Mouse (Mus musculus): ENCODE measurements at regions not wholly inside any gene's neighbourhood (a gene's known extent, or its start where the extent isn't known, plus 50 kb on each side); places are given as distances from the start of the nearest gene placed in this dataset.
"Not testable (repeated sequence)": the region's sequence is repeated elsewhere in the genome, so short reads cannot be mapped to it uniquely, and the experiment has no call there.

DNA sequence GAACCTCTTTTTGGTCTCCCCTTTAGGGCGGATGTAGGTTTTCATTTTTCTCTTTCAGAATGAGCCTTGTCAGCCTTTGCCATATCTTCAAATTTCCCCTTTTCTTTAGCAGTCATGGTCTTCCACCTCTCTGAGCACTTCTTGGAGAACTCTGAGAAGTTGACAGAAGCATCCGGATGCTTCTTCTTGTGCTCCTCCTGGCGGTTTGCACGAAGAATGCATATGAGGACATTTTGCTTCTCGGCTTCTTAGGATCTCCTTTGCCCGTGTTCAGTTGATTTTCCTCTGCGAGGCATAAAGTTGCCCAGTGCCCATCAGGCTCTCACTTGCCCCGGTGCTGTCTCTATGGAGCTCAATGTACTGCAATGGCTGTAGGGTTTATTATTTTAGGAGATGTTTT is 78.5 kb upstream of the Galnt18 start:
- not testable (repeated sequence) for H3K27ac ChIP-seq; DNase-seq (ENCODE audit: low spot score); ATAC-seq (ENCODE audit: low FRiP score)

DNA sequence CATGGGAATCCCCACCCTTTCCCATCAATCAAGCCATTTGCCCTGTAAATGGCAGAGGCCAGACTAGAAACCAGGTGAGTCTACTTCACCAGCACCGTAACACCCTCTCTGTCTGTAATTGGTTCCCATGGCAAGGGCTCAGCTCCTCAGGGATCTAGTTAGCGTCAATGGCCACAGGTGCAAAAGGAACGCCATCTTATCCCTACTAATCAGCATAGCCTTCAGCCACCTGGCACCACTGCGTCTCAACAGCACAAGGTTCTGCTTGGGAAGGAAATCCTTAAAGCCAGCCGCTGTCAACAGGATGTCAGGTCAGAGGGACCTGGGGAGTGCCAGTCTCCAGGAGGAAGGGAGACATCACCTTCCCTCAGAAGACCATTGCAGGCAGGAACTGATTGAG is 77.2 kb upstream of the Galnt18 start:
- Histone ChIP-seq H3K4me1 (replicated peaks; ENCODE audit: control insufficient read depth, insufficient read depth, low read length) (no peaks in the 10 kb centered on the region), H3K36me3 (replicated peaks; ENCODE audit: control insufficient read depth, insufficient read depth) (no peaks in the 10 kb centered on the region), H3K9ac (no peak overlapping the region), H3K4me2 (replicated peaks) (no peak overlapping the region), H3K27ac (no peak overlapping the region), H3K9me3 (ENCODE audit: control insufficient read depth, low read length) (no peaks in the 10 kb centered on the region), H3K27me3 (ENCODE audit: control insufficient read depth, insufficient read depth, low read length) (no peaks in the 10 kb centered on the region), H3K4me3 (replicated peaks; ENCODE audit: low read length) (no peak overlapping the region)
- no peak for DNase-seq (ENCODE audit: low spot score)
- ATAC-seq (ENCODE audit: low FRiP score): peak; percentile 27; the same call in 1 of the 2 replicates
- 45% methylated on average over 5 of the region's 5 CpGs for WGBS

More for the DNA sequence above, 78.5 kb upstream of the Galnt18 start:
- not testable (repeated sequence) for H3K27me3 ChIP-seq (ENCODE audit: control insufficient read depth, insufficient read depth, low read length); H3K4me1 ChIP-seq (replicated peaks; ENCODE audit: control insufficient read depth, insufficient read depth, low read length); H3K36me3 ChIP-seq (replicated peaks; ENCODE audit: control insufficient read depth, insufficient read depth); H3K9ac ChIP-seq; H3K4me3 ChIP-seq (replicated peaks; ENCODE audit: low read length); H3K4me2 ChIP-seq (replicated peaks); H3K9me3 ChIP-seq (ENCODE audit: control insufficient read depth, low read length)
- WGBS: 87% methylated on average over 8 of the region's 8 CpGs

DNA sequence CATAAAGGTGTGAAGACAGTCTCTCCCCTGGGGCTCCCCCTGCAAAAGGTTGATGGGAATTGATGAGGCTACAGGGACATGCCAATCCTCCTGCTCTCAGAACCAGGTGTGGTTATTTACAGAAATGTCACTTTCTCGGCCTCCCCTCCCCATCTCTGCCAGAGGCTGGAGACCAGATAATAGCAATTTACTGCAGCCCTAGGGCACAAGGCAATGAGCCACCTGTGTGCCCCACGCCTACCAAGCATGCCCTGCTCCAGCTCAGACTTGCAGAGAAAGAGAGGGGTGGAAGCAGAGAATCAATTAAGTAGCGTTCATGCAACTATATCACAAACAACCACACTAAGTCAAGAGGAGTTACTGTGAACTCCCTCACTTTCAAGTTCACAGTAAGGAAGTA is 75.5 kb upstream of the Galnt18 start:
- Histone ChIP-seq H3K9me3 (ENCODE audit: control insufficient read depth, low read length) (no peaks in the 10 kb centered on the region), H3K36me3 (replicated peaks; ENCODE audit: control insufficient read depth, insufficient read depth) (no peaks in the 10 kb centered on the region), H3K27me3 (ENCODE audit: control insufficient read depth, insufficient read depth, low read length) (no peaks in the 10 kb centered on the region), H3K9ac (no peak overlapping the region), H3K4me1 (replicated peaks; ENCODE audit: control insufficient read depth, insufficient read depth, low read length) (no peaks in the 10 kb centered on the region), H3K4me2 (replicated peaks) (no peak overlapping the region), H3K4me3 (replicated peaks; ENCODE audit: low read length) (no peak overlapping the region), H3K27ac (no peak overlapping the region)
- ATAC-seq (ENCODE audit: low FRiP score): no peak
- no peak for DNase-seq (ENCODE audit: low spot score)
- 66% methylated on average over 3 of the region's 3 CpGs for WGBS

- ATAC-seq (ENCODE audit: low FRiP score) (no peak), DNase-seq (ENCODE audit: low spot score) (no peak)
- Histone ChIP-seq H3K4me1 (replicated peaks; ENCODE audit: control insufficient read depth, insufficient read depth, low read length) (no peaks in the 10 kb centered on the region), H3K27me3 (ENCODE audit: control insufficient read depth, insufficient read depth, low read length) (no peaks in the 10 kb centered on the region), H3K36me3 (replicated peaks; ENCODE audit: control insufficient read depth, insufficient read depth) (no peaks in the 10 kb centered on the region), H3K27ac (no peak overlapping the region), H3K4me3 (replicated peaks; ENCODE audit: low read length) (no peak overlapping the region), H3K4me2 (replicated peaks) (no peak overlapping the region), H3K9me3 (ENCODE audit: control insufficient read depth, low read length) (no peaks in the 10 kb centered on the region), H3K9ac (no peak overlapping the region)
- WGBS: 22% methylated on average over 1 of the region's 1 CpGs
These were observed 66.6 kb upstream of the Galnt18 start for GRCm38 (mm10) chr7:111846417-111846816.

DNA sequence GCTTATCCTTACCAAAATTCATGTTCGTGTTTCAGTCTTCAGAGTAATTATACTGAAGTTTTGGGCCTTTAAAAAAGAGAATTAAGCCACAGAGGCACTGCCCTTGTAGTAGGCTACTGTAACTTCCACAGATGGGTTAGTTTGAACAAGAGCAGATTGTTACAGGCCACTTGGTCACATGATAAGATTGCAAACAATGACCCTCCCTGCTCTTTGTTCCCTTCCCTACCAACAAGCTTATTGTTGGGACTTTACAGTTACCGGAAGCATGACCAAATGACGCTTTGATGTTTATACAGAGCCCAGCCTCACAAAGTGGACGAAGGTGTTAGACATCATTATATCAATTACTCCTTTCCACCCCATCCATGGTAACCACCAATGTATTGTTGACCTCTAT is 63.9 kb upstream of the Galnt18 start:
- no peak overlapping the region for H3K27ac ChIP-seq
- H3K4me2 ChIP-seq (replicated peaks): no peak overlapping the region
- H3K4me1 ChIP-seq (replicated peaks; ENCODE audit: control insufficient read depth, insufficient read depth, low read length): no peaks in the 10 kb centered on the region
- ATAC-seq (ENCODE audit: low FRiP score) (no peak), DNase-seq (ENCODE audit: low spot score) (no peak)
- H3K36me3 ChIP-seq (replicated peaks; ENCODE audit: control insufficient read depth, insufficient read depth): no peaks in the 10 kb centered on the region
- WGBS: 91% methylated on average over 4 of the region's 4 CpGs
- H3K27me3 ChIP-seq (ENCODE audit: control insufficient read depth, insufficient read depth, low read length): no peaks in the 10 kb centered on the region
- no peaks in the 10 kb centered on the region for H3K9me3 ChIP-seq (ENCODE audit: control insufficient read depth, low read length)
- no peak overlapping the region for H3K9ac ChIP-seq
- H3K4me3 ChIP-seq (replicated peaks; ENCODE audit: low read length): no peak overlapping the region

GRCm38 (mm10) chr7:111840826-111841225 is 61.0 kb upstream of the Galnt18 start:
- WGBS: 74% methylated on average over 1 of the region's 1 CpGs
- DNase-seq (ENCODE audit: low spot score): no peak
- Histone ChIP-seq H3K9ac (no peak overlapping the region), H3K27ac (no peak overlapping the region), H3K27me3 (ENCODE audit: control insufficient read depth, insufficient read depth, low read length) (no peaks in the 10 kb centered on the region), H3K9me3 (ENCODE audit: control insufficient read depth, low read length) (no peaks in the 10 kb centered on the region), H3K4me1 (replicated peaks; ENCODE audit: control insufficient read depth, insufficient read depth, low read length) (no peaks in the 10 kb centered on the region), H3K4me2 (replicated peaks) (no peak overlapping the region), H3K4me3 (replicated peaks; ENCODE audit: low read length) (no peak overlapping the region), H3K36me3 (replicated peaks; ENCODE audit: control insufficient read depth, insufficient read depth) (no peaks in the 10 kb centered on the region)
- ATAC-seq (ENCODE audit: low FRiP score): no peak

DNA sequence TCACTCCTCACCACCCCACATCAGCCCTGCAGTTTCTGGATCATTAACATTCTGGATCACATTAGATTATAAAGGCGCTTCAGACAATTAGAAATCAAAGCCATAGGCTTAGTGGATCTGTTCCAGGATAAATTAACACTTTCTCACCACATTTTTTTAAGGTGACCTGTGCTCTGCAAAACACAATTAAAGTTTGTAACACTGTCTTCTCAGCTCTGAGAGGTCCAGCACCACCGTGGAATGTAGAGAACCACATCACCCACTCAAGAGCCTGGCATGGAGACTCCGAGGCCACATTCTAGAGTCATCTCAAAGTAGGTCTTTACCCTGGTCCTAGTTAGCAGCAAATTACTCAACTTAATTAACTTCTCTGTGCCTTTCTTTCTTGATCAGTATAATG is 58.4 kb upstream of the Galnt18 start:
- H3K4me2 ChIP-seq (replicated peaks): no peak overlapping the region
- H3K4me1 ChIP-seq (replicated peaks; ENCODE audit: control insufficient read depth, insufficient read depth, low read length): no peaks in the 10 kb centered on the region
- H3K27ac ChIP-seq: no peak overlapping the region
- no peaks in the 10 kb centered on the region for H3K9me3 ChIP-seq (ENCODE audit: control insufficient read depth, low read length)
- no peaks in the 10 kb centered on the region for H3K27me3 ChIP-seq (ENCODE audit: control insufficient read depth, insufficient read depth, low read length)
- H3K36me3 ChIP-seq (replicated peaks; ENCODE audit: control insufficient read depth, insufficient read depth): no peaks in the 10 kb centered on the region
- no peak overlapping the region for H3K9ac ChIP-seq
- H3K4me3 ChIP-seq (replicated peaks; ENCODE audit: low read length): no peak overlapping the region
- ATAC-seq (ENCODE audit: low FRiP score) (no peak), DNase-seq (ENCODE audit: low spot score) (no peak)
- 79% methylated on average over 3 of the region's 3 CpGs for WGBS

- not testable (repeated sequence) for ATAC-seq (ENCODE audit: low FRiP score); H3K27ac ChIP-seq; H3K27me3 ChIP-seq (ENCODE audit: control insufficient read depth, insufficient read depth, low read length); DNase-seq (ENCODE audit: low spot score); H3K36me3 ChIP-seq (replicated peaks; ENCODE audit: control insufficient read depth, insufficient read depth); H3K9me3 ChIP-seq (ENCODE audit: control insufficient read depth, low read length); H3K4me2 ChIP-seq (replicated peaks); H3K9ac ChIP-seq; H3K4me1 ChIP-seq (replicated peaks; ENCODE audit: control insufficient read depth, insufficient read depth, low read length); H3K4me3 ChIP-seq (replicated peaks; ENCODE audit: low read length)
These were observed 54.6 kb upstream of the Galnt18 start for GRCm38 (mm10) chr7:111834356-111834755.

- WGBS: 82% methylated on average over 1 of the region's 1 CpGs
- Histone ChIP-seq H3K4me2 (replicated peaks) (no peak overlapping the region), H3K9ac (no peak overlapping the region), H3K27me3 (ENCODE audit: control insufficient read depth, insufficient read depth, low read length) (no peaks in the 10 kb centered on the region), H3K4me3 (replicated peaks; ENCODE audit: low read length) (no peak overlapping the region), H3K9me3 (ENCODE audit: control insufficient read depth, low read length) (no peaks in the 10 kb centered on the region), H3K4me1 (replicated peaks; ENCODE audit: control insufficient read depth, insufficient read depth, low read length) (no peaks in the 10 kb centered on the region), H3K36me3 (replicated peaks; ENCODE audit: control insufficient read depth, insufficient read depth) (no peaks in the 10 kb centered on the region), H3K27ac (no peak overlapping the region)
- ATAC-seq (ENCODE audit: low FRiP score) (no peak), DNase-seq (ENCODE audit: low spot score) (no peak)
These were observed 50.2 kb upstream of the Galnt18 start for GRCm38 (mm10) chr7:111829931-111830330.
